Mouse (Mus musculus) thymus, adult 2 months (tissue): ENCODE data around the gene Ifnz.
"Not testable (repeated sequence)": the region's sequence is repeated elsewhere in the genome, so short reads cannot be mapped to it uniquely, and the experiment has no call there.

Source experiments
- CTCF ChIP-seq: fragments of 200-500 bp; IDR thresholded peaks from 2 replicates; pipeline ENCODE4 v1.5.1; 2012; ENCODE audit warnings: mild to moderate bottlenecking, control low read depth, low read length, moderate library complexity, borderline replicate concordance; ENCODE audit not compliant: control insufficient read depth, poor library complexity, insufficient read depth; ENCODE audit errors: extremely low read depth
- POLR2A ChIP-seq: fragments of 200-500 bp; IDR thresholded peaks from 2 replicates; pipeline ENCODE4 v1.6.1; 2012; ENCODE audit warnings: mild to moderate bottlenecking, low read length, control low read depth, moderate library complexity; ENCODE audit not compliant: control insufficient read depth, poor library complexity, insufficient read depth; ENCODE audit errors: extremely low read depth

DNA sequence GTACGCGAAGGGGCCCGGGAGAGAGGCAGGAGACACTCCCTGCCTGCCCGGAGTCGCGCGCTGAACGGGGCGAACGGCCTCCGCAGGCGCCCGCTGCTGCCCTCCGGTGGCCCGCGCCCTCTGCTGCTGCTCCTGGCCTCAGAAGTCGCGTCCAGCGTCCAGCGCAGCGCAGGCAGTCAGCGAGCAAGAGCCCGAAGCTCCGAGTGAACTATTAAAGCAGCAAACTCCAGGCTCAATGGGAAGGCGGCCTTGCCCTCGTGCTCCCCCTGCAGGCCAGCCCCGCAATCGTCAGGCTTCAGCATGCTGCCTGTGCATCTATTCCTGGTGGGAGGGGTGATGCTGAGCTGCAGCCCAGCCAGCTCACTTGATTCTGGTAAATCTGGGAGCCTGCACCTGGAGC, 9.3 kb downstream of the Ifnz start, which contains the start of gene Gm13278:
- TF ChIP-seq POLR2A, CTCF: not testable (repeated sequence)
